Mouse (Mus musculus) G1E (cell line): Measurements from ENCODE around the gene BC067074.

Experiments
- CTCF ChIP-seq: IDR thresholded peaks from 2 replicates; pipeline ENCODE4 v1.5.1; 2012; ENCODE audit warnings: low read depth, low read length, inconsistent platforms, mixed read lengths
- GATA1 ChIP-seq: IDR thresholded peaks from 2 replicates; pipeline ENCODE4 v1.6.1; 2012; ENCODE audit warnings: borderline replicate concordance, low read length, inconsistent platforms, mixed read lengths
- GATA2 ChIP-seq: IDR thresholded peaks from 2 replicates; pipeline ENCODE4 v1.6.1; 2012; ENCODE audit warnings: low read depth, low read length, inconsistent platforms, borderline replicate concordance
- POLR2AphosphoS5 ChIP-seq: IDR thresholded peaks from 2 replicates; pipeline ENCODE4 v1.6.1; 2012; ENCODE audit warnings: low read depth, low read length, inconsistent platforms; ENCODE audit not compliant: insufficient replicate concordance
- TAL1 ChIP-seq: conservative IDR thresholded peaks from 2 replicates; pipeline ENCODE4 v1.6.1; 2012; ENCODE audit warnings: low read depth, low read length, inconsistent platforms, mixed read lengths

DNA sequence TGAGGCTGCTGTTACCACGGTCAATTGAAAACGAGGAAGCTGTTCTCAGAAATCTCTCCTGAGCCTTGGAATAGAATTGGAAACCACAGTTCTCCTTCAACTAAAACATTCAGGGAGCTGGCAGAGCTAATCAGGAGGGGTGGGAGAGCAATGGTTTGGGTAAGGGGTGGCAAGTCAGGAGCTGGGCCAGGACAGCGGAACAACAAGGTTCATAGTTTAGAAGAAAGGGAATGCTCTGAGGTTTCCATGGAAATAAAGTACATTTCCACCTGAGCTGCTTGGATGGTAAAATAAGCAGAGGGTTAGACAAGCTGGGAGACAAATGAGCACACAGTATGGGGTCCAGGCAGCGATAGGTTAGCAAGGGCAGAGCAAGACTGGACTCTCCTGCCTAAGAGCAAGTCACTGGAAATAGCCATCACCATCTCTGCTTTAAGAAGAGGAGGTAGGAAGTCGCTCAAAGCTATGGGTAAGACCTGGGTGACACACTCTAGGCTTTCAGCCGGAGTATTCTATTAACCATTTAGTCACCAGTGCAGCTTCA lies 86.9 kb downstream of the BC067074 start:
- TF ChIP-seq CTCF: no peak
- TF ChIP-seq POLR2AphosphoS5: no peak
- TF ChIP-seq GATA1: no peak
- no peak for TF ChIP-seq GATA2
- TF ChIP-seq TAL1: no peak
